Mouse (Mus musculus): ENCODE results near the gene Arhgef10l. TPM values are rescaled to one million over a fixed set of nuclear protein-coding genes. Genes with fewer than 3 reads are reported as not detected.

The Arhgef10l gene
- polyA plus RNA-seq, 1 experiment from 2014 or later = 31.2 TPM

DNA sequence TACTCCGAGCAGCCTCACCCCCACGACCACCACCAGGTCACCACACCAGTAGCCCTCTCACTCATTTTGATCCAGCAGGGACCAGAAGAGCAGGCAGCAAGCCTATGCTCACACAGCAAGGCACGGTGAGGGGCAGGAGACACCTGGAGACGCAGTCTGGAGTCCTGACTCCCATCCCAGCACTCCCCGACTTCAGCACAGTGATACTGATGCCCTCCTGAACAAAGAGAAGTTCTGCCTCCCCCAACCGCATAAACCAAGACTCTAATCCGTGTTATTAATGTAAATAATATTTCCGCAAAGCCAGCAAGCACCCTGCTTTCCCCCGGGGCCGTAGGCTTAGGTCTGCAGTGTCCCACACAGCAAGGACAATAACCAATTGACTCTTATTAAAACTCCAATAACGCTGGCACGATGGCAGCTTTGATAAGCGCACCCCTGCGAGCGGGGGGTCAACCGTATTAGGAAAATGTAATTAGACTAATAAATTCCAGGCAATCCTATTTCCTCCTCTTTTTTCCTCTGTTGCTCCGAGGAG lies 198.5 kb downstream of the Arhgef10l start:
- ATAC-seq (ENCODE audit: low FRiP score) = no peak
- H3K27me3 ChIP-seq = peaks cover 6% of the 10 kb centered on the region; the same call in 1 of the 2 replicates
- no peak overlapping the region for H3K27ac ChIP-seq
- peaks cover 16% of the 10 kb centered on the region for H3K4me1 ChIP-seq
- H3K9ac ChIP-seq = no peak overlapping the region
- no peak overlapping the region for H3K4me3 ChIP-seq
- WGBS = 63% methylated on average over 17 of the region's 17 CpGs
- no peaks in the 10 kb centered on the region for H3K9me3 ChIP-seq (replicated peaks)
- no peak overlapping the region for H3K4me2 ChIP-seq (replicated peaks)
- H3K36me3 ChIP-seq = no peaks in the 10 kb centered on the region

Small RNA genes within 50 kb of the gene (microRNA-seq; reads per million reads assigned to microRNA genes)
- not detected for gene Gm23045

Other genes with a start within 250 kb of the Arhgef10l start
- 94.4 and 97.8 TPM in 2 replicates for gene Rcc2, start 34.5 kb upstream of the Arhgef10l start, polyA plus RNA-seq (2016; fragmentation: Nextera tagmentation; extraction: Ambion mirVana)
- 0.09 TPM in 1 of 2 replicates, not detected in the other for gene Padi6, start 76.6 kb upstream of the Arhgef10l start, polyA plus RNA-seq (2016; fragmentation: Nextera tagmentation; extraction: Ambion mirVana)
- 0.31 and 0.42 TPM in 2 replicates for gene Padi4, start 108.2 kb upstream of the Arhgef10l start, polyA plus RNA-seq (2016; fragmentation: Nextera tagmentation; extraction: Ambion mirVana)
- 0.06 TPM in 1 of 2 replicates, not detected in the other for gene Padi3, start 144.6 kb upstream of the Arhgef10l start, polyA plus RNA-seq (2016; fragmentation: Nextera tagmentation; extraction: Ambion mirVana)
- gene Padi1, start 179.8 kb upstream of the Arhgef10l start, polyA plus RNA-seq (2016; fragmentation: Nextera tagmentation; extraction: Ambion mirVana) = 0.07 and 0.19 TPM in 2 replicates
- gene Padi2, start 240.3 kb upstream of the Arhgef10l start, polyA plus RNA-seq (2016; fragmentation: Nextera tagmentation; extraction: Ambion mirVana) = 2.6 and 3.7 TPM in 2 replicates

Measured in hindbrain, embryonic 12.5 days (tissue).